Mouse (Mus musculus): ENCODE results near the gene Spag5. TPM values are rescaled to one million over a fixed set of nuclear protein-coding genes. Genes with fewer than 3 reads are reported as not detected.
A peak's percentile ranks its signal among the peaks of the same experiment; 100 is the strongest.

Gene Spag5
- polyA plus RNA-seq, 1 experiment from 2014 or later, result 26.3 TPM

GRCm38 (mm10) chr11:78344890-78345715 lies 43.8 kb downstream of the Spag5 start:
- peaks cover 29% of the 10 kb centered on the region for H3K36me3 ChIP-seq
- H3K4me3 ChIP-seq, result peak overlapping the region; percentile 93; the same call in 1 of the 2 replicates
- no peak for ATAC-seq (ENCODE audit: insufficient number of reproducible peaks, low FRiP score, low TSS enrichment, low read depth)
- H3K4me1 ChIP-seq, result peaks cover 37% of the 10 kb centered on the region
- 49% methylated on average over 8 of the region's 8 CpGs for WGBS
- peak overlapping the region; percentile 26 for H3K4me2 ChIP-seq
- no peaks in the 10 kb centered on the region for H3K9me3 ChIP-seq
- no peaks in the 10 kb centered on the region for H3K27me3 ChIP-seq
- no peak overlapping the region for H3K9ac ChIP-seq
- H3K27ac ChIP-seq, result peak overlapping the region; percentile 30

- H3K4me3 ChIP-seq, result no peak overlapping the region
- H3K4me1 ChIP-seq, result peaks cover 37% of the 10 kb centered on the region
- WGBS, result 71% methylated on average over 7 of the region's 7 CpGs
- H3K36me3 ChIP-seq, result peaks cover 23% of the 10 kb centered on the region
- H3K4me2 ChIP-seq, result no peak overlapping the region
- H3K27ac ChIP-seq, result no peak overlapping the region
- H3K27me3 ChIP-seq, result no peaks in the 10 kb centered on the region
- no peaks in the 10 kb centered on the region for H3K9me3 ChIP-seq
- no peak overlapping the region for H3K9ac ChIP-seq
- no peak for ATAC-seq (ENCODE audit: insufficient number of reproducible peaks, low FRiP score, low TSS enrichment, low read depth)
Measured at GRCm38 (mm10) chr11:78345801-78346200, 44.5 kb downstream of the Spag5 start.

GRCm38 (mm10) chr11:78346326-78347069 lies 45.2 kb downstream of the Spag5 start:
- Histone ChIP-seq H3K27ac (no peak overlapping the region), H3K9me3 (no peaks in the 10 kb centered on the region), H3K27me3 (no peaks in the 10 kb centered on the region), H3K9ac (no peak overlapping the region), H3K4me2 (no peak overlapping the region), H3K4me1 (peaks cover 37% of the 10 kb centered on the region), H3K4me3 (no peak overlapping the region), H3K36me3 (peaks cover 16% of the 10 kb centered on the region)
- WGBS, result 75% methylated on average over 6 of the region's 6 CpGs
- ATAC-seq (ENCODE audit: insufficient number of reproducible peaks, low FRiP score, low TSS enrichment, low read depth), result no peak

- ATAC-seq (ENCODE audit: insufficient number of reproducible peaks, low FRiP score, low TSS enrichment, low read depth), result no peak
- Histone ChIP-seq H3K27ac (no peak overlapping the region), H3K4me3 (no peak overlapping the region), H3K4me2 (no peak overlapping the region), H3K9me3 (no peaks in the 10 kb centered on the region), H3K27me3 (no peaks in the 10 kb centered on the region), H3K9ac (no peak overlapping the region), H3K36me3 (peaks cover 13% of the 10 kb centered on the region), H3K4me1 (peaks cover 37% of the 10 kb centered on the region)
- 94% methylated on average over 10 of the region's 10 CpGs for WGBS
Measured at GRCm38 (mm10) chr11:78347070-78347754, 45.9 kb downstream of the Spag5 start.

GRCm38 (mm10) chr11:78347908-78348307 lies 46.6 kb downstream of the Spag5 start:
- Histone ChIP-seq H3K4me2 (no peak overlapping the region), H3K9me3 (no peaks in the 10 kb centered on the region), H3K36me3 (peaks cover 13% of the 10 kb centered on the region), H3K27ac (no peak overlapping the region), H3K4me1 (peaks cover 37% of the 10 kb centered on the region), H3K4me3 (no peak overlapping the region), H3K27me3 (no peaks in the 10 kb centered on the region), H3K9ac (no peak overlapping the region)
- no peak for ATAC-seq (ENCODE audit: insufficient number of reproducible peaks, low FRiP score, low TSS enrichment, low read depth)
- WGBS, result 81% methylated on average over 9 of the region's 9 CpGs

GRCm38 (mm10) chr11:78348474-78348873 lies 47.1 kb downstream of the Spag5 start:
- no peak for ATAC-seq (ENCODE audit: insufficient number of reproducible peaks, low FRiP score, low TSS enrichment, low read depth)
- peaks cover 37% of the 10 kb centered on the region for H3K4me1 ChIP-seq
- H3K27ac ChIP-seq, result no peak overlapping the region
- no peak overlapping the region for H3K4me3 ChIP-seq
- no peak overlapping the region for H3K9ac ChIP-seq
- no peak overlapping the region for H3K4me2 ChIP-seq
- WGBS, result 54% methylated on average over 7 of the region's 7 CpGs
- H3K9me3 ChIP-seq, result no peaks in the 10 kb centered on the region
- peaks cover 13% of the 10 kb centered on the region for H3K36me3 ChIP-seq
- H3K27me3 ChIP-seq, result no peaks in the 10 kb centered on the region

GRCm38 (mm10) chr11:78349441-78350358 lies 48.4 kb downstream of the Spag5 start:
- Histone ChIP-seq H3K27ac (no peak overlapping the region), H3K27me3 (no peaks in the 10 kb centered on the region), H3K36me3 (peaks cover 13% of the 10 kb centered on the region), H3K9ac (no peak overlapping the region), H3K9me3 (no peaks in the 10 kb centered on the region), H3K4me2 (no peak overlapping the region), H3K4me3 (no peak overlapping the region), H3K4me1 (peaks cover 25% of the 10 kb centered on the region)
- ATAC-seq (ENCODE audit: insufficient number of reproducible peaks, low FRiP score, low TSS enrichment, low read depth), result no peak
- WGBS, result 73% methylated on average over 4 of the region's 4 CpGs

- no peaks in the 10 kb centered on the region for H3K9me3 ChIP-seq
- no peak for ATAC-seq (ENCODE audit: insufficient number of reproducible peaks, low FRiP score, low TSS enrichment, low read depth)
- WGBS, result 77% methylated on average over 1 of the region's 1 CpGs
Measured at GRCm38 (mm10) chr11:78353081-78353480, 51.8 kb downstream of the Spag5 start.

GRCm38 (mm10) chr11:78354905-78355304 lies 53.6 kb downstream of the Spag5 start:
- H3K9me3 ChIP-seq, result no peaks in the 10 kb centered on the region
- H3K27ac ChIP-seq, result no peak overlapping the region
- no peak overlapping the region for H3K4me3 ChIP-seq
- H3K4me2 ChIP-seq, result no peak overlapping the region
- ATAC-seq (ENCODE audit: insufficient number of reproducible peaks, low FRiP score, low TSS enrichment, low read depth), result no peak
- no peaks in the 10 kb centered on the region; the same call in 1 of the 2 replicates for H3K27me3 ChIP-seq
- 83% methylated on average over 6 of the region's 6 CpGs for WGBS
- peaks cover 6% of the 10 kb centered on the region; the same call in 1 of the 2 replicates for H3K4me1 ChIP-seq
- no peaks in the 10 kb centered on the region for H3K36me3 ChIP-seq
- H3K9ac ChIP-seq, result no peak overlapping the region

More at GRCm38 (mm10) chr11:78353081-78353480, 51.8 kb downstream of the Spag5 start:
- H3K4me1 ChIP-seq, result no peaks in the 10 kb centered on the region; the same call in 1 of the 2 replicates
- no peak overlapping the region for H3K4me3 ChIP-seq
- no peaks in the 10 kb centered on the region for H3K27me3 ChIP-seq
- peaks cover 10% of the 10 kb centered on the region for H3K36me3 ChIP-seq
- H3K9ac ChIP-seq, result no peak overlapping the region
- H3K27ac ChIP-seq, result no peak overlapping the region
- H3K4me2 ChIP-seq, result no peak overlapping the region

GRCm38 (mm10) chr11:78355471-78356238 lies 54.3 kb downstream of the Spag5 start:
- Histone ChIP-seq H3K4me2 (no peak overlapping the region), H3K4me1 (peaks cover 8% of the 10 kb centered on the region; the same call in 1 of the 2 replicates), H3K4me3 (no peak overlapping the region), H3K27me3 (no peaks in the 10 kb centered on the region; the same call in 1 of the 2 replicates), H3K27ac (no peak overlapping the region), H3K36me3 (no peaks in the 10 kb centered on the region), H3K9ac (no peak overlapping the region), H3K9me3 (no peaks in the 10 kb centered on the region)
- no peak for ATAC-seq (ENCODE audit: insufficient number of reproducible peaks, low FRiP score, low TSS enrichment, low read depth)
- WGBS, result 35% methylated on average over 4 of the region's 4 CpGs

Measured in limb, embryonic 15.5 days (tissue).